Mouse (Mus musculus): ENCODE measurements around the gene Zfp710. TPM values are rescaled to one million over a fixed set of nuclear protein-coding genes. Genes with fewer than 3 reads are reported as not detected.

Zfp710 gene
- polyA plus RNA-seq, 1 experiment from 2014 or later, result 5.9 TPM

- Histone ChIP-seq H3K4me2 (ENCODE audit: low read depth, low read length) (no peak overlapping the region), H3K4me3 (ENCODE audit: low read depth, low read length) (no peak overlapping the region), H3K4me1 (ENCODE audit: insufficient read depth) (no peaks in the 10 kb centered on the region; the same call in 1 of the 2 replicates), H3K27ac (ENCODE audit: low read depth) (peak overlapping the region; percentile 41), H3K9ac (replicated peaks) (no peak overlapping the region), H3K9me3 (ENCODE audit: low read length) (no peaks in the 10 kb centered on the region), H3K27me3 (ENCODE audit: insufficient read depth, low read length) (no peaks in the 10 kb centered on the region), H3K36me3 (replicated peaks; ENCODE audit: insufficient read depth, low read length) (peaks cover 70% of the 10 kb centered on the region)
- ATAC-seq (no peak), DNase-seq (no peak)
- no peak for TF ChIP-seq CTCF (IDR thresholded peaks at IDR 0.05; ENCODE audit: low read depth)
- TF ChIP-seq EP300 (IDR thresholded peaks at IDR 0.05; ENCODE audit: low read depth), result no peak
- WGBS (ENCODE audit: insufficient replicate concordance), result 54% methylated on average over 13 of the region's 13 CpGs
These were observed 66.6 kb downstream of the Zfp710 start for GRCm38 (mm10) chr7:80091004-80091865.

- Histone ChIP-seq H3K36me3 (replicated peaks; ENCODE audit: insufficient read depth, low read length) (peaks cover 72% of the 10 kb centered on the region), H3K4me2 (ENCODE audit: low read depth, low read length) (no peak overlapping the region; the same call in 1 of the 2 replicates), H3K4me3 (ENCODE audit: low read depth, low read length) (no peak overlapping the region), H3K27ac (ENCODE audit: low read depth) (peak overlapping the region; percentile 0), H3K4me1 (ENCODE audit: insufficient read depth) (no peaks in the 10 kb centered on the region; the same call in 1 of the 2 replicates), H3K27me3 (ENCODE audit: insufficient read depth, low read length) (no peaks in the 10 kb centered on the region), H3K9me3 (ENCODE audit: low read length) (no peaks in the 10 kb centered on the region), H3K9ac (replicated peaks) (no peak overlapping the region)
- ATAC-seq (no peak), DNase-seq (no peak)
- TF ChIP-seq CTCF (IDR thresholded peaks at IDR 0.05; ENCODE audit: low read depth) (no peak), EP300 (IDR thresholded peaks at IDR 0.05; ENCODE audit: low read depth) (no peak)
- 70% methylated on average over 4 of the region's 4 CpGs for WGBS (ENCODE audit: insufficient replicate concordance)
These were observed 67.2 kb downstream of the Zfp710 start for GRCm38 (mm10) chr7:80091866-80092210.

- Histone ChIP-seq H3K9ac (replicated peaks) (no peak overlapping the region), H3K4me1 (ENCODE audit: insufficient read depth) (no peaks in the 10 kb centered on the region; the same call in 1 of the 2 replicates), H3K27me3 (ENCODE audit: insufficient read depth, low read length) (no peaks in the 10 kb centered on the region), H3K27ac (ENCODE audit: low read depth) (peak overlapping the region; percentile 0; the same call in 1 of the 2 replicates), H3K4me3 (ENCODE audit: low read depth, low read length) (no peak overlapping the region), H3K36me3 (replicated peaks; ENCODE audit: insufficient read depth, low read length) (peaks cover 71% of the 10 kb centered on the region), H3K9me3 (ENCODE audit: low read length) (no peaks in the 10 kb centered on the region), H3K4me2 (ENCODE audit: low read depth, low read length) (no peak overlapping the region)
- ATAC-seq, result no peak
- 71% methylated on average over 9 of the region's 9 CpGs for WGBS (ENCODE audit: insufficient replicate concordance)
- no peak for TF ChIP-seq CTCF (IDR thresholded peaks at IDR 0.05; ENCODE audit: low read depth)
- TF ChIP-seq EP300 (IDR thresholded peaks at IDR 0.05; ENCODE audit: low read depth), result no peak
- DNase-seq, result no peak
These were observed 67.9 kb downstream of the Zfp710 start for GRCm38 (mm10) chr7:80092351-80093046.

GRCm38 (mm10) chr7:80094481-80094880, 69.9 kb downstream of the Zfp710 start:
- H3K9ac ChIP-seq (replicated peaks), result no peak overlapping the region
- DNase-seq, result no peak
- no peak for TF ChIP-seq CTCF (IDR thresholded peaks at IDR 0.05; ENCODE audit: low read depth)
- no peak for TF ChIP-seq EP300 (IDR thresholded peaks at IDR 0.05; ENCODE audit: low read depth)
- no peak for ATAC-seq
- no peak overlapping the region for H3K4me3 ChIP-seq (ENCODE audit: low read depth, low read length)
- WGBS (ENCODE audit: insufficient replicate concordance), result 67% methylated on average over 5 of the region's 5 CpGs
- H3K4me2 ChIP-seq (ENCODE audit: low read depth, low read length), result no peak overlapping the region
- H3K4me1 ChIP-seq (ENCODE audit: insufficient read depth), result no peaks in the 10 kb centered on the region; the same call in 1 of the 2 replicates
- no peaks in the 10 kb centered on the region for H3K9me3 ChIP-seq (ENCODE audit: low read length)
- no peak overlapping the region; the same call in 1 of the 2 replicates for H3K27ac ChIP-seq (ENCODE audit: low read depth)
- no peaks in the 10 kb centered on the region for H3K27me3 ChIP-seq (ENCODE audit: insufficient read depth, low read length)
- H3K36me3 ChIP-seq (replicated peaks; ENCODE audit: insufficient read depth, low read length), result peaks cover 79% of the 10 kb centered on the region

GRCm38 (mm10) chr7:80095598-80096309, 71.1 kb downstream of the Zfp710 start:
- TF ChIP-seq EP300 (IDR thresholded peaks at IDR 0.05; ENCODE audit: low read depth) (no peak), CTCF (IDR thresholded peaks at IDR 0.05; ENCODE audit: low read depth) (no peak)
- no peak overlapping the region for H3K4me3 ChIP-seq (ENCODE audit: low read depth, low read length)
- H3K36me3 ChIP-seq (replicated peaks; ENCODE audit: insufficient read depth, low read length), result peaks cover 81% of the 10 kb centered on the region
- ATAC-seq (no peak), DNase-seq (no peak)
- 92% methylated on average over 20 of the region's 20 CpGs for whole genome bisulfite sequencing (ENCODE audit: insufficient replicate concordance)
- H3K9ac ChIP-seq (replicated peaks), result no peak overlapping the region
- no peaks in the 10 kb centered on the region for H3K27me3 ChIP-seq (ENCODE audit: insufficient read depth, low read length)
- H3K4me1 ChIP-seq (ENCODE audit: insufficient read depth), result no peaks in the 10 kb centered on the region; the same call in 1 of the 2 replicates
- no peak overlapping the region for H3K4me2 ChIP-seq (ENCODE audit: low read depth, low read length)
- H3K9me3 ChIP-seq (ENCODE audit: low read length), result no peaks in the 10 kb centered on the region
- no peak overlapping the region for H3K27ac ChIP-seq (ENCODE audit: low read depth)

All from liver, postnatal 0 days (tissue).